Mouse (Mus musculus): ENCODE results near the gene Hist1h2bp.
A peak's percentile ranks its signal among the peaks of the same experiment; 100 is the strongest.
"Not testable (repeated sequence)": the region's sequence is repeated elsewhere in the genome, so short reads cannot be mapped to it uniquely, and the experiment has no call there.

The Hist1h2bp gene

GRCm38 (mm10) chr13:21786899-21787629, at the start of gene Hist1h2bp, which contains the start of gene Hist1h2an:
TSS of gene Hist1h2bp (plus strand) at chr13:21787461.
TSS of gene Hist1h2an (minus strand) at chr13:21787218.
- peak; percentile 73 to 78 for DNase-seq (ENCODE audit: low read depth in 2 of 2, low spot score in 2 of 2)

DNA sequence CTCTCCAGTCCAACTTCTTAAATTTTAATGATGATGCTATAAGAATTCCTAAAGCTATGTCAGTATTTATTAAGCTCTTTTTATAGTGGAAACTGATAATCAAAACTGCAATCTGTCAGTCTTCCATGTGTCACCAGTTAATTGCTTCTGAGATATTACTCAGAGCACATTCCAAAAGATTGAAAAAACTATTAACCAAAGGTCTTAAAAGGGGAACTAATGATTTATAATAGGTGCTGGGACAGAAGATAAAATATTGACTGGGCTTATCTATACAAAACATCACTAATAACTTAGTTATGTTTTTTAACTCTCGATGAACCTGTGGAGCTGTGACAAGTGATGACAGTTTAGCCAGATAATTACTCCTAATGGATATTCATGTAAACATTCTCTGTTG, 42.3 kb upstream of the Hist1h2bp start:
- DNase-seq (ENCODE audit: low read depth in 2 of 2, low spot score in 2 of 2), result no peak

GRCm38 (mm10) chr13:21749387-21750158, 37.7 kb upstream of the Hist1h2bp start:
- no peak for DNase-seq (ENCODE audit: low read depth in 2 of 2, low spot score in 2 of 2)

- DNase-seq (ENCODE audit: low read depth in 2 of 2, low spot score in 2 of 2), result peak; percentile 80 to 83
Observed at GRCm38 (mm10) chr13:21750159-21751017, 36.9 kb upstream of the Hist1h2bp start, which contains the start of gene Hist1h4k. TSS of gene Hist1h4k (minus strand) at chr13:21750505.

DNA sequence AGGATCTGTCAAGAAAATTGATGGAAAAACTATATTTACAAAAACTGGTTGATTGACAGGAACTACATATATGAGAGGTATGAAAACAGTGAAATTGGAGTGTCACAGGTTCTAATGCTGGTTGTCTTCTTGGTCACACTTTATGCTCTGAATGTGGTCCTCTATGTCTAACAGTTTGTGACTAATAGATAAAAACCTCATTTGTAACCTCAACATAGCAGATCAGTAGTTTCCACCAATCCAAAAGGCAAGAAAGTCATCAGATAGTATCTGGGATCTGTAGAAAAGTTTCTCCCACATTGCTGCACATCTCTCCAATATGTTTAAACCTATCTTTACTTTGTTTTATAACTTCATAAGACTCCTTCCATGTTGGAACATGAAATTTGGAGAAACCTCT, 35.8 kb upstream of the Hist1h2bp start:
- no peak for DNase-seq (ENCODE audit: low read depth in 2 of 2, low spot score in 2 of 2)

GRCm38 (mm10) chr13:21751827-21752226, 35.4 kb upstream of the Hist1h2bp start:
- DNase-seq (ENCODE audit: low read depth in 2 of 2, low spot score in 2 of 2), result no peak

DNA sequence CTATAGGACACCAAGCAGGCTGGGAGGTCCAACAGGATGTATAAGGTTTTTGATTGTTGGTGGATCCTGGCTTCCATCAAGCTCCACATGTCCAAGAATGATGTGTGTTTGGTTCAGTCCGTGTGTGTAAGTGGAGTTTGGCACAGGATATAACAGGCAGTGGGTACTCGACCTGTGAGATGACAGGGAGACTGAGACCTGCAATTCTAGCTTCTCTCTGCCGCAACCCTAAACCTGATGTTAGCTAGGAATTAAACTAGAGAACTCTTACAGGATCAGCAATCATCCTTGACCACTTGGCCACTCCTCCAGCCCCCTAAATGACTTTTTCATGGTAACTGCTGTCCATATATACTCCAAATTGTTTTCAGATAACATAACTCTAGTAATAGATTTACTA, 34.9 kb upstream of the Hist1h2bp start:
- no peak for DNase-seq (ENCODE audit: low read depth in 2 of 2, low spot score in 2 of 2)

DNA sequence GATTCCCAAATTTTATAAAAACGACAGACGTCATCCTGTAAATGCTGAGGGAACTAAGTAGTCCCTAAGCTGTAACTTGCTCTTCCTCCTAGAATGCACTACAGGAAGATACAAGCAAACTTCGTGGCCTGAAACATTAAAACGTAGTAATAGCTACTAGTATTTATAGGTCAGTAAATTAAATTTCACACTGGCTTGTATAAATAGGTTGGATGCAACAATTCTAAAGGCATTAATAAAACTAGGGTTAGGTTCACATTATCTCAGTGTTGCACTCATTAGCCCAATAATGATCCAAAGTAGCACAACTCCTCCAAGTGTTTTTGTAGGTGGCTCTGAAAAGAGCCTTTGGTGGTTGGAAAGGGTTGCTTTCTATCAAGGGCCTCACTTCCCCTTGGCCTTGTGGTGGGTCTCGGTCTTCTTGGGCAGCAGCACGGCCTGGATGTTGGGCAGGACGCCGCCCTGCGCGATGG, 34.2 kb upstream of the Hist1h2bp start:
- DNase-seq (ENCODE audit: low read depth in 2 of 2, low spot score in 2 of 2), result no peak

- DNase-seq (ENCODE audit: low read depth in 2 of 2, low spot score in 2 of 2), result peak; percentile 46 to 62
Observed at GRCm38 (mm10) chr13:21753524-21754285, 33.6 kb upstream of the Hist1h2bp start, which contains the start of the genes Hist1h2ak and Hist1h2bn. TSS of gene Hist1h2ak (minus strand) at chr13:21753827. TSS of gene Hist1h2bn (plus strand) at chr13:21754123.

- DNase-seq (ENCODE audit: low read depth in 2 of 2, low spot score in 2 of 2), result not testable (repeated sequence)
Observed at GRCm38 (mm10) chr13:21754294-21755001, 32.8 kb upstream of the Hist1h2bp start.

GRCm38 (mm10) chr13:21755707-21756106, 31.6 kb upstream of the Hist1h2bp start:
- no peak for DNase-seq (ENCODE audit: low read depth in 2 of 2, low spot score in 2 of 2)

DNA sequence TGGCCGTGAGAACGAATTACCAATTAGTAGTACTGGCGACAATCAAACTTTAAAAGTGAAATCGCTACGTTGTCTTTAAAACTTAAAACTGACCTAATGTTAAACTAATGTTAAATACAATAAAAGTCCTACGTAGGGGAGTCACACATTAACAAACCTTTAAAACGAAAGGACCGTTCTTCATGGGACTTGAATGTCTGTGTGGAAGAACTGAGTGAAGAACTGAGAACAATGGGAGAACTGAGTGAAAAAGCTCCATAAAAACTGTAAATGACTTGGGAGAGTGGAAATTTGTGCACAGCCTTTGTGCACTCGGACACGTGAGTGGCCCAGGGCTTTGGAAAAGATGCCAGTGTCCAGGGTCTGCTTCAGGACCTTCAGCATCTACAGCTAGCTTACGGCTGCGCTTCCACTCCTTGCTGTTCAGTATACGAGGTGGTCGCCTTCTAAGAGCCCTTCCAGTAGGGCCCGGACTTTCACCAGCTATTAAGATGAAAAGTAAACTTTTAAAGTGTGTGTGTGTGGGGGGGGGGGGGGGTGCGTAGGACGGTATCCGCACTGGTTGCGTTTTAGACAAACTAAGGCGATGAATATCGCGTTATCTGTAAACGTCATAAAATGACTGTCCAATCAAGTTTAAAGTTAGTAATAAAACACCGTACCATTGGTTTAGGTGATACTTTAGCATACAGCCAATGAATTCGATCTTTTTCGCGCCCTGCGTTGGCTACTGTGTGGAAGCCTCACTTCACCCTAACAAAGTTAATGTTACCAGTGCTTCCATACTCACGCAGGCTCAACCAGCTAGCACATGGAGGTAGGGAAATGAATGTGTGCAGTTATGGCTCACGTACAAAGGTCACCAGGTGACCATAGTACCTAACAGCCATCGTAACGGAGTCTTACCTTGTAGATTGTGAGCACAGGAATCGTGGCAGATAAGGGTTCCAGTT, 8.2 kb upstream of the Hist1h2bp start:
- DNase-seq (ENCODE audit: low read depth in 2 of 2, low spot score in 2 of 2), result peak; percentile 56 to 73

DNA sequence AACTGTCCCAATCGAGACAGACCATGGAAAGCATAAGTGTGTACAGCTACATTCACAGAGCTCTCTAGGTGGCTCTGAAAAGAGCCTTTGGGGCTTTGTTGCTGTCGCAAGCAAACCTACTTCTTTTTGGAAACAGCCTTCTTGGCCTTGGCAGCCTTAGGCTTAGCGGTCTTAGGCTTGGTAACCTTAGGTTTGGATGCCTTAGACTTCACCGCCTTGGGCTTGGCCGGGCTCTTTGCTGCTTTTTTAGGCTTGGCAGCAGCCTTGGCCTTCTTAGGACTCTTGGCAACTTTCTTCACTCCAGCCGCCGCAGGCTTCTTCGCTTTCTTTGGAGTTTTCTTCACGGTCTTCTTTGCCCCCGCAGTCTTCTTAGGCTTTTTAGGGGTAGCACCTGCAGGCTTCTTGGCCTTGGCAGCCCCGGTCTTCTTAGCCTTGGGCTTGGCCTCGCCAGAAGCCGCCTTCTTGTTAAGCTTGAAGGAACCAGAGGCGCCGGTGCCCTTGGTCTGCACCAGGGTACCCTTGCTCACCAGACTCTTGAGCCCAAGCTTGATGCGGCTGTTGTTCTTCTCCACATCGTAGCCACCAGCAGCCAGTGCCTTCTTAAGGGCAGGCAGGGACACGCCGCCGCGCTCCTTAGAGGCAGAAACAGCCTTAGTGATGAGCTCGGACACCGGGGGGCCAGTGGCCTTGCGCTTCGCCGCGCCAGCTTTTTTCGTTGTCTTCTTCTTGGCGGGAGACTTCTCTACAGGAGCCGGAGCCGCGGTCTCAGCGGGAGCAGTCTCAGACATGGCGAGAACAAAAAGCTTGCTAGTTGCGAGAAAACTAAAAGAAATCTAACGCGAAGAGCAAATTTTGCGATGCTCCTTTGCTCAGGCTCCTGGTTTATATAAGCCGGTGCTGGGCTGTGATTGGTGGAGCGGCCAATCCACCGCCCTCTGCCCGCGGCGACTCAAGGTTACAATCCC, 7.2 kb upstream of the Hist1h2bp start, which contains the start of gene Hist1h1b:
Hist1h1b (minus strand) TSS at position 859 of the 965 bp plus-strand sequence.
- DNase-seq (ENCODE audit: low read depth in 2 of 2, low spot score in 2 of 2), result peak; percentile 14

- no peak for DNase-seq (ENCODE audit: low read depth in 2 of 2, low spot score in 2 of 2)
Observed at GRCm38 (mm10) chr13:21781021-21781555, 6.2 kb upstream of the Hist1h2bp start.

GRCm38 (mm10) chr13:21781639-21782038, 5.6 kb upstream of the Hist1h2bp start:
- DNase-seq (ENCODE audit: low read depth in 2 of 2, low spot score in 2 of 2), result no peak

DNA sequence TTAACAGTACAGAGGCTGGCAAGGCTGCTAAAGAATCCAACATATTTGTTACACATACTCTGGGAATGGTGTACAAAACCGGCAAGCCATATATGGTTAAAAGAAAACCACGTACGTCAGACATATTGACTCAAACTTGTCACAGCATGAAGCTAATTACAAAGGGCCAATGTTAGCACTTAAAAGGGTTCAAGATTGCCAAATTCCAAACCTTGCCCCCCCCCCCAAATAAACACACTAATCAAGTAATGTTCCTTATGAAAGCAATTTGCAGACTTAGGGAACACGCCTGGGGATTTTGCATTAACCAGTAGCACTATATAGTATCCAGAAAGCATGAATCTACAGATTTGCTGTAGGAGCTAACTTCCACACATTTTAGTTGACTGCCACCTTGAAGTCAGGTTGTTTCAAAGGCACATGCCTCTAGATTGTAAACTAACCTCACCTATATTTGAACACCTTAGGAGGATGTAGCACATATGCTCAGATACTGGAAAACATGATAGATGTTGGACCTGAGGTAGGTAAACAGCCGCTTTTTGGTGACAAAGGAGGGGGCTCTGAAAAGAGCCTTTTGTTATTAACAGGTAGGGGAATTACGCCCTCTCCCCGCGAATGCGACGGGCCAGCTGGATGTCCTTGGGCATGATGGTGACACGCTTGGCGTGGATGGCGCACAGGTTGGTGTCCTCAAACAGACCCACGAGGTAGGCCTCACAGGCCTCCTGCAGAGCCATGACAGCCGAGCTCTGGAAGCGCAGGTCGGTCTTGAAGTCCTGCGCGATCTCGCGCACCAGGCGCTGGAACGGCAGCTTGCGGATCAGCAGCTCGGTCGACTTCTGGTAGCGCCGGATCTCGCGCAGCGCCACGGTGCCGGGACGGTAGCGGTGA, 4.7 kb upstream of the Hist1h2bp start:
- DNase-seq (ENCODE audit: low read depth in 2 of 2, low spot score in 2 of 2), result peak in 1 of 2 experiments; percentile 11
